In genomic region chr2:96850839-96851396, GRCm38 (mm10) we compare ENCODE assay signal across 17 mouse cellular contexts.
"Had no signal": no experiment of that assay in that cellular context is flagged by ENCODE, and none has a peak within 500 bp of the region (broad histone marks: within the 10 kb centered on the region; RNA-seq: fewer than 3 reads in every experiment).

No protein-coding gene starts in this region.

- H3K4me2 ChIP-seq: limb, embryonic 15.5 days; liver, embryonic 12.5 days; lung, embryonic 14.5 days; neural tube, embryonic 15.5 days had no signal

- H3K9ac ChIP-seq: limb, embryonic 15.5 days; liver, embryonic 12.5 days; lung, embryonic 14.5 days; neural tube, embryonic 15.5 days had no signal

- DNase-seq: kidney, adult 9 months; kidney, postnatal 36 days; layer of hippocampus, adult 9-11 months; layer of hippocampus, postnatal 36 days; lung, embryonic 14.5 days; lung, postnatal 10 days; lung, postnatal 4 days; right cerebral cortex, postnatal 4 days; spleen, adult 18-20 months; thymus, adult 18-20 months; thymus, postnatal 36 days had no signal

- H3K9me3 ChIP-seq: limb, embryonic 15.5 days; liver, embryonic 12.5 days; midbrain, embryonic 10.5 days; neural tube, embryonic 15.5 days had no signal

- H3K27ac ChIP-seq: kidney, postnatal 0 days; limb, embryonic 15.5 days; liver, embryonic 12.5 days; midbrain, embryonic 10.5 days; neural tube, embryonic 15.5 days had no signal

- H3K4me1 ChIP-seq: limb, embryonic 15.5 days; liver, embryonic 12.5 days; midbrain, embryonic 10.5 days; neural tube, embryonic 15.5 days had no signal

- H3K4me3 ChIP-seq: limb, embryonic 15.5 days; liver, embryonic 12.5 days; midbrain, embryonic 10.5 days; myocyte; neural tube, embryonic 15.5 days had no signal

- ATAC-seq: liver, embryonic 12.5 days had no signal

- H3K27me3 ChIP-seq: limb, embryonic 15.5 days; liver, embryonic 12.5 days; neural tube, embryonic 15.5 days had no signal

- H3K36me3 ChIP-seq: limb, embryonic 15.5 days; liver, embryonic 12.5 days; midbrain, embryonic 10.5 days; neural tube, embryonic 15.5 days had no signal
